Mouse (Mus musculus) MEL (cell line): ENCODE measurements at regions not wholly inside any gene's neighbourhood (a gene's known extent, or its start where the extent isn't known, plus 50 kb on each side); places are given as distances from the start of the nearest gene placed in this dataset.

Source experiments
- CTCF ChIP-seq, 3 experiments: IDR thresholded peaks in 2 of 3; conservative IDR thresholded peaks in 1 of 3; 2 replicates each; pipeline ENCODE4 v1.5.1; 2011 to 2012; ENCODE audit warnings: low read length in 3 of 3, low read depth in 2 of 3, mild to moderate bottlenecking in 2 of 3, improper control_type of control experiment in 1 of 3, inconsistent platforms in 1 of 3, mixed read lengths in 1 of 3, moderate library complexity in 1 of 3; ENCODE audit not compliant: control insufficient read depth in 1 of 3, insufficient read depth in 1 of 3, poor library complexity in 1 of 3, severe bottlenecking in 1 of 3
- MAZ ChIP-seq: IDR thresholded peaks from 2 replicates; pipeline ENCODE4 v1.6.1; 2012; ENCODE audit warnings: low read depth, mild to moderate bottlenecking, inconsistent platforms, low read length, improper control_type of control experiment
- MEF2A ChIP-seq: IDR thresholded peaks from 2 replicates; pipeline ENCODE4 v1.6.1; 2014; ENCODE audit warnings: low read depth, mild to moderate bottlenecking, inconsistent platforms, low read length, improper control_type of control experiment; ENCODE audit not compliant: poor library complexity, insufficient replicate concordance, severe bottlenecking; ENCODE audit errors: extremely low read depth
- RCOR1 ChIP-seq: IDR thresholded peaks from 2 replicates; pipeline ENCODE4 v1.6.1; 2012; ENCODE audit warnings: low read depth, mild to moderate bottlenecking, inconsistent platforms, low read length, improper control_type of control experiment
- SIN3A ChIP-seq: IDR thresholded peaks from 2 replicates; pipeline ENCODE4 v1.6.1; 2012; ENCODE audit warnings: low read length, improper control_type of control experiment, inconsistent platforms

- TF ChIP-seq CTCF (IDR thresholded peaks at IDR 0.05 in 2 of 3, conservative IDR thresholded peaks at IDR 0.05 in 1 of 3; ENCODE audit: control insufficient read depth in 1 of 3, insufficient read depth in 1 of 3, low read depth in 2 of 3, low read length in 3 of 3, poor library complexity in 1 of 3, severe bottlenecking in 1 of 3) (no peak), RCOR1 (no peak), SIN3A (no peak), MAZ (no peak), MEF2A (no peak)
Observed at GRCm38 (mm10) chr10:14296147-14296546, 249.3 kb downstream of the Adgrg6 start.
